Mouse (Mus musculus) right cerebral cortex, postnatal 36 days (tissue): ENCODE measurements around the gene Fam129b.

Experiments used
- DNase-seq, 2 experiments: peaks; one replicate each; pipeline ENCODE4 v3.0.0; 2022; ENCODE audit warnings: low spot score in 2 of 2, mixed read lengths in 1 of 2

The Fam129b gene

DNA sequence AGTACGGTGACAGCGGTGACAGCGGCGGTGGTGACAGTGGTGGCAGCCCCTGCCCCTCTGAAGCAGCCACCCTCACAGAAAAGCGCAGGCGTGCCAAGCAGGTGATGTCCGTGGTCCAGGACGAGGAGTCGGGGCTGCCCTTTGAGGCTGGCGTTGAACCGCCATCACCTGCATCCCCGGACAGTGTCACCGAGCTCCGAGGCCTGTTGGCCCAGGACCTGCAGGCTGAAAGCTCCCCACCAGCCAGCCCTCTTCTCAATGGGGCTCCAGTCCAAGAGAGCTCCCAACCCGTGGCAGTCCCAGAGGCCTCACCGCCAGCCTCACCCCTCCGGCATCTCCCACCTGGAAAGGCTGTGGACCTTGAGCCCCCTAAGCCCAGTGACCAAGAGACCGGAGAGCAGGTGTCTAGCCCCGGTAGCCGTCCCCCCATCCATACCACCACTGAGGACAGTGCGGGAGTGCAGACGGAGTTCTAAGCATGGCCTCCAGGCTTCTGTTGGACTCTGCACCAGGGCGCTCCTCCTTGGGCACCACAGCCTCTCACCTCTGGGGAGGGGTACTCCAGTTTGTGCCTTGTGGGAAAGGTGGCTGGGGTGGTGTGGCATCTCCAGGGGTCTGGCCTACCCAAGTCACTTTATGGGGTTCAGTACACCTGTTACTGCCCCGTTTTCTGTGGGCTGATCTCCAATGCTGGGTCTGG, 47.8 kb downstream of the Fam129b start:
- DNase-seq, result no peak

- no peak for DNase-seq
Observed at GRCm38 (mm10) chr2:32924306-32924844, 48.5 kb downstream of the Fam129b start.

DNA sequence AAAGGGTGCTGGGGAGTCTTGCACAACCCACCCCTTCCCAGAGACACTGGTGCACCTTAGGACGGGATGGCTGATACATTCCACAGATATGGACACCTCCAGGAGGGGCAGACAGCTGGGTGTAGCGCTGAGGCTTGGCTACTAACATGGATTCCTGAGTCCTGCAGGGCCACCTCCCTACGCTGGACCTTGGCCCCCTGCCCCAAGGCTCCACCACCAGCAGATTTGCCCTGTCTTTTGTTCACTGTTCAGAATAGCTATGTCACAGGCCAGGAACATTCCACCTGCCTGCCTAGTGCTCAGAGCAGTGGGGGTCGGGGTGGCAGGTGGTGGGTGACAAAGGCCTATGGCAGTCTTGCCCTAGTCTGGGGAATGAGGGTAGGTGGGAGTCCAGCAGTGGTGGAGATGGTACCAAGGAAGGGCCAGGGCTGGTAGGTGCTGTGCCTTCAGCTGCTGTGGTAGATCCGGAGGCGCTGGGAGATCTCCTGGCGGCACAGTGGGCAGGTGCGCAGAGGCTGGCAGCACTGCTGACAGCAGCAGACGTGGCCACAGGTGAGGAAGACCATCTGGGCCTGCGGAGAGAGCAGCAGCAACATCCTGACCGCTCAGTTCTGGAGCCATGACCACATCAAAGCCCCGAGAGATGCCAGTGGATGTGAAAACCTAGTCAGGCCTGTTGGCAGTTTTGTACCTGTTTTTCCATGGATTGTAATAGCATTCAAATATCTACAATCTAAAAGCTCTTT, 50.6 kb downstream of the Fam129b start:
- no peak for DNase-seq

DNA sequence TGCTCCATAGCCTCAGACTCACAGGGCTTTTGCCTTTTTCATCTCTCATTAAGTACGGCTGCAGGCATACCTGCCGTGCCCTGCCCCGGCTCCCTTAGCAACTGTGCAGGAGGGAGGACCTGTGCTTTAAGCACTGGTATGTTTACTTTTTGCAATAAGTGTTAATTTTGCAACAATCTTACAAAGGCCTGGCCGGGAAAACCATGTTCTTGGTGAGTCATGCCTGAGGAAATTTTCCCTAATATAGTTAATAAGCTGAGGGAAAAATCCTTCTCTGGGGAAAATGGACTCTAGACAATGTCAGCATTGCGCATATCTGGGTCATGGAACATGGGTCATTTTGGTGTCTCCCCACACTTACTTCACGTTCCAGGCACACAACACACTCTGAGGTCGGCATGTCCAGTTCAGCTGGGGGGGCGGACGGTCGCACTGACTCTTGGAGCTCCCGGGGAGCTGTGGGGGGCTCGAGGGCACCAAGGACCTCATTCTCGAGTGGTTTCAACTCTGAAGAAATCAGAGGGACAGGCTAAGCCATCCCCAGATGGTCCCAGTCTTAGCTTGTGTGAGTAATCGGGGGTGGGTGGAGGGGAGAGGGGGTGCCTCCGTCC, 51.8 kb downstream of the Fam129b start:
- no peak for DNase-seq

DNA sequence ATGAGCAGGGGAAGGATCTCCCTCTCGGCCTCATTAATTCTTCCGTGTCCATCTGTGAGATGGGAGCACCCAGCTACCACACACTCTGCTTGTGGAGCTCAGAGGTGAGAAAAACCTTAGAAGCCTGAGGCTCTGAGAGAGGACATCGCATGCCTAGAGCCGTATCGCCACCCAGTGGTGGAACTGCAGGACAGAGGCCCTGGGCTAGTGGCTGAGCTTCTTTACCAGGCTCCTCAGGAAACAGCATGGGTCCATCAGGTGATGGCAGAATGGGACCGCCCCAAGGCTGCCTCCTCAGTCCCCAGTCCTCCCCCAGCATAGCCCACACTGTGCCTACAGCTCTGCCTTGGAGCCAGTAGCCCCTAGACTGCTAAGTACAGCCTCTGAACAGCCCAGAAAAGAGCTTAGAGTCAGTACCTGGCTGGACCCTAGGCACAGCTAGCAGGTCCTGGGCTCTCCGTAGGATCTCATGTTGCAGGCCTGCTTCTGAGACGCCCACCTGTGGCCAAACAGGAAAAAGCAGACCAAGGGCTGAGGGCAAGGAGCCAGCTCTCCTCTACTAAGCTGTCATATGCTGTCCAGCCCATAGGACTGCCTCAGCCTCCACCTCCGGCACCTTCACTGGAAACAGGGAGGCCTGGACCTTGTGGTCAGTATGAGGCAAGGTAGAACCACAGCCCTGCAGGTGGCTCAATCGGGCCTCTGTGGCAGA, 52.5 kb downstream of the Fam129b start:
- peak; percentile 68 for DNase-seq

DNA sequence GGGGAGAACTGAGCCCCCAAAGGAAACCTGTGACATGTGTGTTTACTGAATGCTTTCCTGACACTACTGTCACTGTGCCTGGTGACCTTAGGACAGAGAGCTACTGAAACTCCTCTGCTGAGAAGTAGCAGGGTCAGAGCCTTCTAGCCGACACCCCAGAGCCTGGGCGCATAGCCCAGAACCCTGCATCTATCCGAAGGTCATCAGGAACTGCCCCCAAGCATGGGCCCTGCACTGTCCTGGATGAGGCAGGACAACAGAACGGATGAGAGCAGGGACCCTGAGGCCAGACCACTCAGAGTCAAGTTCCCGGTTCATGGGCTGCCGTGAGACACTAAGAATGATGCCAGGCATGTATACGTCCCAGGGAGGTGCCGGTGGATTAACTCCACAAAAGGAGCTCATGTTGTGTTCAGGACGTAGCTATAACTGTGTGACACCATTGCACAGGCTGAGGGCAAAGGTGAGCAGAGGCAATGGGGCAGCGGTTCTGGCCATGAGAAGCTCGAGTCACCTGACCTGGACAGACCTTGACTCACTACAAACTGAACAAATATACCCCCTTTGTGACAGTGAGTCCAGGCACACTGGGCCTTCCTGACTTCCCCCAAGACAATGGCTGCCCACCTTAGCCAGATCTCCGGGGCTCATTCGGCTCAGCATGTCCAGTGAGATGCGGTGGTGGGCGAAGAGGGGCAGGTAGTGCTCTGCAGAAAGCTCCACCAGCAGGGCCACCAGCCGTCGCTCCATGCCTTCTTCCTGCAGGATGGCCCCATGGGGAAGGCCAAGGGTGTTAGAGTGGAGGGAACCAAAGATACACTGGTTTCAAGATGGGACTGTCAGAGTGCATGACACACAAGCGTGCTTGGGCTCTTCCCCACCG, 53.3 kb downstream of the Fam129b start:
- DNase-seq, result no peak

DNA sequence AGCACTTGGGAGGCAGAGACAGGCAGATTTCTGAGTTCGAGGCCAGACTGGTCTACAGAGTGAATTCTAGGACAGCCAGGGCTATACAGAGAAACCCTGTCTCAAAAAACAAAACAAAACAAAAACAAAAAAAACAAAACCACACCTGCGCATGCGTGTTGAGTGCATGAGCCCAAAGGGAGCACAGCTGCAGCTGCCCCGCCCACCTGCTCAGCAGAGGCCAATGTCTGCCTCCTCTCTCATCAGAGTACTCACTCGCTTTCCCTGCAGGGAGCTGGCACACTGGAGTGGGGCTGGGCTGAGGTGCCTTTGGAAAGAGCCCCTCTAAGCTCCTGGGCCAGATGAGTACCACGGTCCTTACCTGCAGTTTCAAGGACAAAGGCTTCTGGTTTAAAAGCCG, 55.8 kb downstream of the Fam129b start:
- DNase-seq, result no peak

GRCm38 (mm10) chr2:32938741-32939140, 62.8 kb downstream of the Fam129b start:
- no peak for DNase-seq

DNA sequence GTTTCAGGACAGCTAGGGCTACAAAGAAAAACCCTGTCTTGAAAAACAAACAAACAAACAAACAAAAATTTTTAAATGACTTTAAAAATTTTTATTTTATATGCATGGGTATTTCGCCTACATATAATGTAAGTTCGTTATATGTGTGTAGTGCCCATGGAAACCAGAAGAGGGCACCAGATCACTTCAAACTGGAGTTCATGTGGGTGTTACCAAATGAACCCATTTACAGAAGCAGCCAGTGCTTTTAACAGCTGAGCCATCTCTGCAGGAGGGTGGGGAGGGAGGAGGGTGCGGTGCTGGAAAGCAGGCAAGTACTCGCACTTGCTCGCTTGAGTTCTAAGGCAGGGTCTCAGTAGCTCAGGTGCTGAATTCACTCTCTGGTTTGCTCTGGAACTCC, 63.5 kb downstream of the Fam129b start:
- DNase-seq, result no peak

GRCm38 (mm10) chr2:32940483-32940882, 64.6 kb downstream of the Fam129b start:
- DNase-seq, result no peak

DNA sequence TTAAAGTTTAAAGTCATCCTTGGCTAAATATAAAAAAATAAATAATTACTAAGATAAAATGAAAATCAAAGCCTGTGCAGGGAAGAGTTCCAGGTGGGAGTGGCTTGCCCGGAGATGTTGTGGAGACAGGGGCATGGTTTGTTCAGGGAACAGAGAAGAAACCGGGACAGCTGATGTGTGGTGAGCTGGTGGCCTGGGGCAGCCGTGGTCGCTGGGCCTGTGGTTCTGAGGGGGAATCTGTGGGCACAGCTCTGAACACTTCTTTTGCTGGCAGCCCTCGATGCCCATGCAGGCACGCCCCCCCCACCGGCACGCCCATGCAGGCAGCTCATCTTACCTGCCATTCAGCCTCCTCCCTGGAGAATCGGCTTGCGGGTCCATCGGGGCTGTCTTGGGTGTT, 71.5 kb downstream of the Fam129b start:
- DNase-seq, result no peak

- DNase-seq, result no peak
Observed at GRCm38 (mm10) chr2:32954581-32954980, 78.7 kb downstream of the Fam129b start.

GRCm38 (mm10) chr2:32957344-32957743, 81.4 kb downstream of the Fam129b start:
- no peak for DNase-seq

DNA sequence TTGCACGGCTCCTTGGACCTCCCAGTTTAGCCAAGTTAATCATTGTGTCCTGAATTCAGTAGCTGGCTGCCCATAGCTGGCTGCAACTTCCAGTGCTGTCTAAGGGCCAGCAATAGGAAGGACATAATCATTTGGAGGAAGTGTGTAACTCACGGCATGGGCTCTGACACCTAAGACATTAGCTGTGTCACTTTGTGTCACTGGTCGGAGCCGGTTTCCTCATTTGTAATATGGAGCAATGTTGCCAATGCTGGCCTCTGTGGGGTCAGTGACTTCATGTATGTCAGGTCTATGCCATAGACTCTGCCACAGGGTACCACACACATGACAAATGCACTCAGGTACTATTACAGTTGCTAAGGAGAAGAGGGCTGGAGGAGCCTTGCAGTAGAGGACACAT, 84.4 kb downstream of the Fam129b start:
- no peak for DNase-seq

- DNase-seq, result peak; percentile 88 to 89
Observed at GRCm38 (mm10) chr2:32961192-32961995, 85.5 kb downstream of the Fam129b start, which contains the start of the genes Rpl12 and Lrsam1. Rpl12 (plus strand) TSS chr2:32961559. Lrsam1 (minus strand) TSS chr2:32961614.

GRCm38 (mm10) chr2:32962062-32962874, 86.4 kb downstream of the Fam129b start:
- no peak for DNase-seq

- no peak for DNase-seq
Observed at GRCm38 (mm10) chr2:32962875-32963220, 86.9 kb downstream of the Fam129b start.

DNA sequence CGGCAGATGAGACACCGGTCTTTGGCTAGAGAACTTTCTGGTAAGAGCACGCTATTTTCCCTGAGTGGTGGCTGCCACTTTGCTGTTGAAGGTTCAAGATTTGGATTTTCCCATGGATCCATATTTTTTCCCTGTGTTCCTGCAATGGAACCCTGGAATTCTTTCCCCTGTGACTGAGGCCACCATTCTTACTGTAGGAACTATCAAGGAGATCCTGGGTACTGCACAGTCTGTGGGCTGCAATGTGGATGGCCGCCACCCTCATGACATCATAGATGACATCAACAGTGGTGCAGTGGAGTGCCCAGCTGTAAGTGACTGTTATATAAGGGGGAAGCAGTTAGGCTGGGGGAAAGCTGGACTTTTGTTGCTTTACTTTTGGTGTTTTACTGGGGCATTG, 87.6 kb downstream of the Fam129b start:
- DNase-seq, result no peak

GRCm38 (mm10) chr2:32963981-32964380, 88.1 kb downstream of the Fam129b start:
- no peak for DNase-seq
